Mouse (Mus musculus) urinary bladder, postnatal 0 days (tissue): ENCODE data around the gene Slc9a8. TPM values are rescaled to one million over a fixed set of nuclear protein-coding genes. Genes with fewer than 3 reads are reported as not detected.

Source experiments
- polyA plus RNA-seq: library from polyadenylated mRNA; unstranded; fragments of >200 nt; fragmentation: Nextera tagmentation; extraction: Ambion mirVana; gene quantifications from 2 replicates; pipeline ENCODE4 v1.2.1, GENCODE M21; 2015

Gene Slc9a8
- polyA plus RNA-seq = 10.6 and 11.5 TPM in 2 replicates

DNA sequence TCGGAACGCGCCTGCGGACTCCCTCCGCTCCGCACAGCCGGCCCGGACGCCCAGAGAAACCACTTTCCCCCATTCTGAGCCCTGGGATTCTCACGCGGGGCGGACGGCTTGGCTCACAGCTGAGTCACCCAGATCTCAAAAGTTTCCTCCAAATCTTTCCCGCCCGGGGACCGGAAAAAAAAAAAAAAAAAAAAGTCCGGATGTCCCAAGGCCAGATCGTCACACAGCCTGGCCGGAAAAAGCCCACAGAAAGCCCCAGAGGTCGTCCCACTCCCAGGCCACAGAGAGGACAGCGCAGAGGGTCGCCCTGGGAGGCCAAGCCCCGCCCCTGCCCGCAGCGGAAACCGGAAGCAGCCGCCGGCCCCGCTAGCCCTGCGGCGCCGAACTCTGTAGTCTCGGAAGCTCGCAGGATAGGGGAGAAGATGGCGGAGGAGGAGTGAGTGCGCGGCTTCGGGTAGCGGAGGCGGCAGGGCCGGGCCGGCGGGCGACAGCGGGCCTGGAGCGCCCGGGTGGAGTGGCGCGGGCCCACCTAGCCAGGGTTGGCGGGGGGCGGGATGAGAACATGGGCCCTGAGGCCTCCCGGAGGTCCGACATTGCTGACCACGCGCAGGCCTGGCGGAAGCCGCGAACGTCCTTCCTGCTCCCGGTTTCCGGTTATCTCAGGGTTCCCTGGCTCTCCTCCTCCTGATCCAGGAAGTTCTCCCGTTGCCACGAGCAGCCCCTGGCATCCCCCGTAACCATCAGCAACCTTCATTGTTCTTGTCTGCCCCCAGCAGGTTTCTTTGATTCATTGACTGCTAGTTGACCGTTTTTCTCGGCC is at the start of gene Slc9a8:
Gene Slc9a8 (plus strand): TSS at position 383 of the 820 bp plus-strand sequence.

DNA sequence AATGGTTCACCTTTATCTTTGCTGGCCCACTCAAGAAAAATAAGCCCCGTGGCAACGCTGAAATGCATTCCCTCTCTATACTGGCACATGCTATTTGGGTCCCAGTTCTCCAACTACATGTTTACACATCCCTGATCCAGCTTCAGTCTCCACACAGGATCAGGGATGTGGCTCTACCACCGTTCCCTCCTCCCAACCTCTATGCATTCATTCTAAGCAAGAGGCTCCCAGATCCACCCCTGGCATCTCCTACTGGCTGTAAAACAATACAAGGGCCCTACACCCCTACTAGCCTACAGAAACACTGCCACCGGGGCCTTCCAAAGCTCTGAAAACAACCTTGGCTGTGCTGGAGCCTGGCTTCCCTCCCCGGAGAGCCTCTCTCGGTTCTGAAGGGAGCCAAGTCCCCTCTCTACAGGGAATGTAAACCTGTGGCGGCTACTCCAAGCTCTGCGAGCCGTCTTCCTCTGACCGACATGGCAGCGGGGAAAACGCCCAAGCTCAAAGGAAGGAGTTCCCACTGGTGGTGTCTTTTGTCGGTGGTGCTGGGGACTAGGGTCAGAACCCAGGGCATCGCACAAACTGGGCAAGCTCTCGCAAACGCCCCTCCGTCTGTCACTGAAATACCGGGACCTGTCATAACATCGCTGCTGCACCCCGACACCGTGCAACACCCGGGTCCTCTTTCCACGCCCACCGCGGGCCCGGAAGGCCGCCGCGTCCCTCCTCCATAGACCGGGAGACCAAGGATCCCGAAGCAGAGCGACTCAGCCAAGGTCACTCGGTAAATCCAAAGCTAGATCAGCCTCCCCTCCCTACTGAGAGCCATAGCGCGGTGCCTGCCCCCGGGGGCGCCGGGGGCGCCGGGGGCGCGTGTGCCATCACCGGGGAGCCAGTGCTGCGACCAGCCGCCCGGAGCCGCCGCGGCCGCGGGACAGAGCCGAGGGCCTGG is 70.5 kb downstream of the Slc9a8 start, which contains the start of gene Rnf114:
Gene Rnf114 (plus strand): TSS at position 889 of the 952 bp plus-strand sequence.

DNA sequence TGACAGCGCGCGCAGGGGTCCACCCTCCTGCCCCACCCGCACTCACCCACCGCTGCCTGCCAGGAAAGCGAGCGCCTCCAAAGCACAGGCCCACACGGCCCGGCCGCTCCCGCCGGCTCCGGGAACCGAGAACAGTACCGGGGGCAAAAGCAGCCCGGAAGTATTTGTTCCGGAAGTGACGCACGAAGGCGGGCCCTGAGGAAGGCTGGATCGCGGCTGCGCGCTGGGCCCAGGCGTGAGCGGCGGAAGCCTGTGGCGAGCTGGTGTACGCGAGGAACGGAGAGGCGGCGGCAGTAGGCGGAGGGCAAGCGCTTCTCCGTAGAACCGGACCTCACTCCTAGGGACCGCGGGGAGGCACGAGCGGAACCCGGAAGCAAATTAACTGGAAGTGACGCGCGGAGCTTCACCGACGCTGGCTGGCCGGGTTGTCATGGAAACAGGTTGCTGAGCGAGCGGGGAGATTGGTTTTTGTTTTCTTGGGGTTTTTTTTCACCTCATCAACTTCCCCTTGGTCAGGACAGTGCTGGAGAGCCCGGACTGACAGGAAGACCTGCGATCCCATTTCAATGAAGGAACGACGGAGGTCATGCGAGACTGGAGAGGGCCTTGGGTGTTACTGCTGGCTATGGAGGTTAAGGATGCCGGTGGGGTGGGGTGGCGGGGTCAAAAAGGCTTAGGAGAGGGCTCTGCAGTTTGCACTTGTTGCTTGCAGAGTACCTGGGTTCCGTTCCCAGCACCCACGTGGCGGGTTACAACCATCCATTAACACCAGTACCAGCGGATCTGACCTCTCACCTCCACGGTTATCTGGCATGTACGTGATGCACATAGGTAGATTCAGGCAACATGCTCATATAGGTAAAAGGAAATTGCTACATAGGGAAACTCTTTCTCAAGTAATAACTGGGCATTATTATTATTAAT is 71.5 kb downstream of the Slc9a8 start, which contains the start of gene Spata2:
Gene Spata2 (minus strand): TSS at position 175 of the 924 bp plus-strand sequence.

Other genes starting within 250 kb of the Slc9a8 start
- gene Kcnb1, start 231.6 kb upstream of the Slc9a8 start, polyA plus RNA-seq = 3.6 and 3.9 TPM in 2 replicates
- gene Ptgis, start 181.1 kb upstream of the Slc9a8 start, polyA plus RNA-seq = 67.4 and 75.8 TPM in 2 replicates
- gene B4galt5, start 72.5 kb upstream of the Slc9a8 start, polyA plus RNA-seq = 9.5 and 11.5 TPM in 2 replicates
- gene Rnf114, start 70.9 kb downstream of the Slc9a8 start, polyA plus RNA-seq = 54.8 and 61.5 TPM in 2 replicates
- gene Spata2, start 71.2 kb downstream of the Slc9a8 start, polyA plus RNA-seq = 7.4 and 7.6 TPM in 2 replicates
- gene Snai1, start 116.5 kb downstream of the Slc9a8 start, polyA plus RNA-seq = 33.0 and 34.0 TPM in 2 replicates
- gene Ube2v1, start 210.4 kb downstream of the Slc9a8 start, polyA plus RNA-seq = 206 and 234 TPM in 2 replicates
- 4.0 and 6.2 TPM in 2 replicates for gene Gm20431, start 239.8 kb downstream of the Slc9a8 start, polyA plus RNA-seq